Mouse (Mus musculus) midbrain, embryonic 11.5 days (tissue): ENCODE measurements around the gene Cdc42ep3. TPM values are rescaled to one million over a fixed set of nuclear protein-coding genes. Genes with fewer than 3 reads are reported as not detected.
A peak's percentile ranks its signal among the peaks of the same experiment; 100 is the strongest.

Experiments used
- ATAC-seq: fragments of 200-750 bp; cut with Nextera tagmentation; 2 replicates; pipeline ENCODE4 v1.8.0; 2017; ENCODE audit warnings: moderate TSS enrichment, moderate library complexity; ENCODE audit not compliant: low FRiP score
- DNase-seq: peaks from one replicate; pipeline ENCODE4 v3.0.0; 2015; ENCODE audit warnings: low spot score; ENCODE audit errors: missing footprints
- H3K27ac ChIP-seq: fragments of 300-500 bp; sonication (generic); 2 replicates; pipeline ENCODE4 v1.5.1; 2014; ENCODE audit warnings: low read depth, low read length
- H3K27me3 ChIP-seq: fragments of 300-500 bp; sonication (generic); 2 replicates; pipeline ENCODE4 v1.6.1; 2014; ENCODE audit warnings: mild to moderate bottlenecking, low read length, moderate library complexity, mixed read lengths; ENCODE audit not compliant: control insufficient read depth, insufficient read depth
- H3K36me3 ChIP-seq: fragments of 300-500 bp; sonication (generic); 2 replicates; pipeline ENCODE4 v1.6.1; 2014; ENCODE audit warnings: mild to moderate bottlenecking, low read length, moderate library complexity, mixed read lengths; ENCODE audit not compliant: control insufficient read depth, insufficient read depth
- H3K4me1 ChIP-seq: fragments of 300-500 bp; sonication (generic); 2 replicates; pipeline ENCODE4 v1.6.1; 2014; ENCODE audit warnings: low read length; ENCODE audit not compliant: control insufficient read depth, insufficient read depth
- H3K4me2 ChIP-seq: fragments of 300-500 bp; sonication (generic); 2 replicates; pipeline ENCODE4 v1.6.1; 2014; ENCODE audit warnings: mild to moderate bottlenecking, moderate library complexity
- H3K4me3 ChIP-seq: fragments of 300-500 bp; sonication (generic); 2 replicates; pipeline ENCODE4 v1.5.1; 2014; ENCODE audit warnings: low read depth, low read length
- H3K9ac ChIP-seq: fragments of 300-500 bp; sonication (generic); 2 replicates; pipeline ENCODE4 v1.6.1; 2014; ENCODE audit warnings: low read length
- H3K9me3 ChIP-seq: fragments of 300-500 bp; sonication (generic); 2 replicates; pipeline ENCODE4 v1.6.1; 2016; ENCODE audit warnings: low read length; ENCODE audit not compliant: control insufficient read depth
- WGBS: fragments of 180-500 bp; shearing (Covaris S2); extraction: QIAGEN DNeasy Blood & Tissue Kit; methylation state at CpG from one replicate; pipeline ENCODE4 v1.1.7; 2014; 5-methylcytosine and 5-hydroxymethylcytosine counted together
- polyA plus RNA-seq: library from polyadenylated mRNA; unstranded; fragments of >200 nt; fragmentation: Nextera tagmentation; extraction: Ambion mirVana; gene quantifications from 2 replicates; pipeline ENCODE4 v1.2.1, GENCODE M21; 2014

Gene Cdc42ep3
- polyA plus RNA-seq, 1 experiment from 2014 or later = 18.0 TPM

DNA sequence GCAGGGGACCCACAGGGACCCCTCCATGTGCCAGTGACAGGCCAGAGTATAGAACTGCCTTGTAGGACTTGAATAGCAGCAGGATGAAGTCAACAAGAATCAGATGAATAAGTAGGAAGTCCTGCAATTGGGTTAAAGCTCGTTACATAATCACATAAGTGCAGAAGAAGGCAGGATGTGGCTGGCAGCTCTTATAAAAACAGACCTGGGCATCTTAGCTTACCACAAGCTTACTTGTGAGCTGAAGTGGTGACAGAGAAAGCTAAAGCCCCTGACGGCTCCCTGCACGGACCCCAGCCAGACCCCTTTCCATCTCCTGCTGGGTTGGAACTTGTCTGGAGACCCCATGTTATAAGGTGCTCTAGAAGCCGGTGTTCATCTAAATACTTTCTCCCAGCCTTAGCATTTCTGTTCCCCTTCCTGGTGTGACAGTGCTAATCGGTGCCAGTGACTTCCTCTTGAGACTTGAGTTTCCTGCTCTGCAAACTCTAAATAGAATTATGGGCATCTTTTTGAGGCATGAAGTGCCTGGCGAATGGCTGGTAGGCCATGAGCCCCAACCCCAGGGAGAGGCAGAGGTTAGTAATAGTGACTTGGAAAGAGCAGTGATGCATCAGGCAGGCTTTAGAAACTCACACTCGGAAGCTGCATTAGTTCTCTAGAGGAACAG, 6.8 kb downstream of the Cdc42ep3 start:
- Histone ChIP-seq H3K4me3 (no peak overlapping the region), H3K27ac (no peak overlapping the region), H3K9me3 (no peaks in the 10 kb centered on the region), H3K9ac (no peak overlapping the region), H3K4me1 (no peaks in the 10 kb centered on the region), H3K27me3 (peaks cover 4% of the 10 kb centered on the region; the same call in 1 of the 2 replicates), H3K36me3 (no peaks in the 10 kb centered on the region), H3K4me2 (no peak overlapping the region)
- DNase-seq (no peak), ATAC-seq (no peak)
- 88% methylated on average over 7 of the region's 7 CpGs for WGBS

DNA sequence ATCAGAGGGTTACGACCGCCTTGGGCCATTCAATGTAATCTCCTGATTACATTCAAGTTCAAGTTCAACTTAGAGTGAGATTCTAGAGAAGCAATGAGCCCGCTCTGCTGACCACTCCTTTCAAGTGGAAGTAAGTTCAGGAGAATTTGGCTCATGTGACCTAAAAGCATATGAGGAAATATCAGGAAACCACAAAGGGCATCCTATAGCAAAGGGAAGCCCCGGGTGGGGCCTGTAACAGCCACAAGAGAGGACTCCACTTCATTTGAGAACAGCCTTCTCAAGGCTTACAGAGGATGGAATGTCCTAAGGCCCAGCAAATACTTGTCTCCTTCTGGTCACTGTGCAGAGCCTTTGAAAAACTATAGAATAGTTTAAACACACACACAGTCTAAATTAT, 7.6 kb downstream of the Cdc42ep3 start:
- Histone ChIP-seq H3K36me3 (no peaks in the 10 kb centered on the region), H3K4me1 (no peaks in the 10 kb centered on the region), H3K4me3 (no peak overlapping the region), H3K4me2 (no peak overlapping the region), H3K27ac (no peak overlapping the region), H3K9ac (no peak overlapping the region), H3K27me3 (no peaks in the 10 kb centered on the region), H3K9me3 (no peaks in the 10 kb centered on the region)
- no peak for DNase-seq
- WGBS = 83% methylated on average over 4 of the region's 4 CpGs
- ATAC-seq = no peak

DNA sequence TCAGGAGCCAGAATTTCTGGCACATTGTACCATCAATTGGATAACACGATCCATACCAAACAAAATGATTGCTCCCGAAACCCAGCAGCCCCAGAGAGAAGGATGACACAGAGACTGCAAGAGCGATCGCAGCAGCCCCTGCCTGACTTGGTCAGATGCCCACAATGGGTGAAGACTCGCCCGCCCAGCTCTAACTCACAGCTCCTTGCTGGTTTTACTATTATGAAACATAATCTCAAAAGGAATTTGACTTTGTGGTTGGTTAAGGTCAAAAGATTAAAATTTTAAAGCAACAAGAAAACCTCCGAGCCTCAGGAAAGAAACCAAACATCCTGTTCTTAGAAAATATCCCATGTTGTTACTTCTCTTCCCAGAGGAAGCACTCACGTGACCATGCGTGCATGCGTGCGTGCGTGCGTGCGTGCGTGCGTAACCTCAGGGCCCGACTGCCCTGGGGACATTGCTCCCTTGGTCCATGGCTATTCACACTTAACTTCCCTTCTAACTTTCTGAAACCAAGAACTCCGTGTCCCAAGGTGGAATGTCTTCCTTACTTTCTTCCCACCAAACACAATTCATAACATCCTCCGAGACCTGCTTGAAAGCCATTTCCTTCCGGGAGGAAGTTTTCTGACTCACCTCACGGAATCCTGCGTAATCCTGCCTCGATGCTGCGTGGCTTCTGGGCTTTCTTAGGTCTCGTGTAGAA, 9.7 kb downstream of the Cdc42ep3 start:
- WGBS = 92% methylated on average over 25 of the region's 25 CpGs
- Histone ChIP-seq H3K9ac (no peak overlapping the region), H3K4me3 (no peak overlapping the region), H3K36me3 (no peaks in the 10 kb centered on the region), H3K4me2 (no peak overlapping the region), H3K27me3 (no peaks in the 10 kb centered on the region), H3K27ac (no peak overlapping the region), H3K9me3 (no peaks in the 10 kb centered on the region), H3K4me1 (no peaks in the 10 kb centered on the region)
- DNase-seq (no peak), ATAC-seq (no peak)

DNA sequence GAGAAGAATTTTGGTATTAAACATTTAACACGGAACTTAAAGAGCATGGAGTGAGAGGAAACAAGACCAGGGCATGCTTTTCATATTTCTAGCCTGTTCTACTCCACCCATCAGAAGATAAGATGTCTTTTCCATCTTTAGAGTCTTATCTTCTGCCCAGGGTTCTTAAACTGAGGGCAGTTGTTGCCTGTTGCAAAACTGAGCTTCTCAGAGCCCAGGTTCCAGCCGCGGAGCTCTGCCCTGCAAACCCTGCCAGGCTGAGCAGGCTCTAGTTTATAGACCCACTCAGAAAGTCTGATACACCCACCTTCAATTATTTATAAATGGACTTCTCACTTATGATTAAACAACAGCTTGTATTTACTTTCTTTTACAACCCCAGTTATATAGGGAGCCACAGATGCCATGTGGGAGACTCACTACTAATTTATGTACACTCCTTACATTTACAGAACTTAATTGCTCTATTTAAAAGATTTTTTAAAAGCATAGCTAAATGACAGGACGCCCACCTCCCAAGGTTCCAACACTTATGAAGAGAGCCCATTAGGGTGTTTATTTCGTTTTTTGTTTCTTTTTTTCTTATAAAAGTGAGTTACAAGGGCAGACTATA, 11.5 kb downstream of the Cdc42ep3 start:
- 68% methylated on average over 5 of the region's 5 CpGs for WGBS
- ATAC-seq = no peak
- no peak overlapping the region for H3K27ac ChIP-seq
- no peaks in the 10 kb centered on the region for H3K4me1 ChIP-seq
- no peaks in the 10 kb centered on the region for H3K36me3 ChIP-seq
- H3K9ac ChIP-seq = no peak overlapping the region
- no peak overlapping the region for H3K4me3 ChIP-seq
- DNase-seq = no peak
- H3K9me3 ChIP-seq = no peaks in the 10 kb centered on the region
- H3K4me2 ChIP-seq = no peak overlapping the region
- H3K27me3 ChIP-seq = no peaks in the 10 kb centered on the region

DNA sequence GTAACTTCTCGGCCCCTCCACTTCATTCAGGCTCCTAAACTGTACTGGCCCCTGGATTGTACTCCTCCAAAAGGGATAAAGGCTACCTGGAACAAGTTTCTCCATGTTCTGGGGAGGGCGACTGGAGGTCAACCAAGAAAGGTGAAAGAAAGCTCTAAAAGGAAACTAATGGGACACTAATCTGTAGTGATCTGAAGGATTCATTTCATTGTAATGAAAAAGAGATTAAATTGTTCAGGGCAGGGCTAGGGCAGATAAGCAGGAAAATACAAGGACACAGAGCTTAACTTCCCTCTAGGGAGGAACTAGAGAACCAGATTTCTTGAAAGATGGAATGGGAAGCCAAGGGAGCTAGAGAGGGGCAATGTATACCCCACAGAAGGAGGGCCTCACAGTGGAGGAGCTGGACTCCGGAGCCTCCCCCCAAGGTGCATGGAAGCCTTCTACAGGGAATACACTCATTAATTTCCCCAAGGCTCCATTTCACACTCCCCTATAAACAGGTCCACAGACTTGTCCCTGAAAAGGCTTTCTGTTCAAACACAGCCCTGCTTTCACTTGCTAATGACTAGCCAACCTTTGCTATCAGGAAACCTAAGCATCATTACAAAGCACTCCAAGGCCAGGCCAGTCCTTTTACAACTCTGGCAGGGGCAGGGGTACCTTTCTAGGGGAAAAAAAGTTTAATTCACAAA, 12.1 kb downstream of the Cdc42ep3 start:
- Histone ChIP-seq H3K4me1 (no peaks in the 10 kb centered on the region), H3K4me2 (no peak overlapping the region), H3K4me3 (no peak overlapping the region), H3K27me3 (no peaks in the 10 kb centered on the region), H3K36me3 (no peaks in the 10 kb centered on the region), H3K27ac (no peak overlapping the region), H3K9ac (no peak overlapping the region), H3K9me3 (no peaks in the 10 kb centered on the region)
- WGBS = 57% methylated on average over 3 of the region's 3 CpGs
- ATAC-seq (0 out of 2 replicates have a peak, but pooled peaks have one; percentile 24), DNase-seq (no peak)

DNA sequence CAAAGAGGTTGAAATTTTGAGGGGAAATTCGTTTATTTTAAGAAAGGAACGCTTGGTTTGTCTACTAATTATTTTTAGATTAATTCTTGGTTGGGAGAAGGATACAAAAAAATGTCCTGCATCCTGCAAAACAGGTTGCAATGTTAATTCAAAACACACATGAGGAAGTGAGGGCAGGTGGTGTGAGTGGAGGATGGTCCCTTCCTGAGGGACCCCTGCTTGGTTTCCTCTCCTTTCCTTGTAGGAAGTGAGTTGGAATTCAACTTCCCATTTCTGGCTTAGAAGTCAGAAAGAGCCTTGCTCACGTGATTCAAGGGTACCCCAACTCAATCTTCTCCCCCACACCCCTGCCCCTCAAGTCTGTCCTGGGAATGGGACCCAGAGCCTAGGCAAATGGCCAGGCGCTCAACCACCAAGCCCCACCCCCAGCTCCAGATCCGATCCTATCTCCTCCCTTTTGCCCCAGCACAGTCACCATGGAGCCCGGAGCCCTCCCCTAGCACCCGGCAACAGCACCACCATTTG, 12.9 kb downstream of the Cdc42ep3 start:
- H3K36me3 ChIP-seq = no peaks in the 10 kb centered on the region
- DNase-seq (no peak), ATAC-seq (no peak)
- no peaks in the 10 kb centered on the region for H3K9me3 ChIP-seq
- H3K27me3 ChIP-seq = no peaks in the 10 kb centered on the region
- no peak overlapping the region for H3K4me3 ChIP-seq
- H3K4me1 ChIP-seq = no peaks in the 10 kb centered on the region
- WGBS = 73% methylated on average over 7 of the region's 7 CpGs
- no peak overlapping the region for H3K27ac ChIP-seq
- H3K9ac ChIP-seq = no peak overlapping the region
- H3K4me2 ChIP-seq = no peak overlapping the region

DNA sequence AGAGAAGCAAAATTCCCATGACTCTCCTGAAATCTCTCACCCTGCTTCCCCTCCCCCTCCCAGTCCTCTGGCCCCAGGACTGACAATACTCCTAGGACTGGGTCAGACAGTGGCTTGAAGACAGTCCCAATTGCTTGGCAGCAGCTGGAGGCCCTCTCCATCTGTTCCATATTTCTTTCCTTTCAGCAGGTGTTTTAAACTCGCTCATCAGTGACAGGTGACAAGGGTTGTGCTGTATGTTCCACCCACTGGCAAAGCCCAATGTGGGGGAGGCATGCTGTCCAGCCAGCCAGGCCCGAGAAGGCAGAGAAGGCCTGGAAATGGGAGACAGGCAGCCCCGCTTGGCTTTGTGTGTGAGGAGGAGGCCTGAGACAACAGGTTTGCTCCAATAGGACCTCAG, 17.4 kb downstream of the Cdc42ep3 start:
- Histone ChIP-seq H3K27ac (no peak overlapping the region), H3K4me3 (no peak overlapping the region), H3K27me3 (no peaks in the 10 kb centered on the region), H3K4me2 (no peak overlapping the region), H3K36me3 (no peaks in the 10 kb centered on the region), H3K4me1 (no peaks in the 10 kb centered on the region), H3K9me3 (no peaks in the 10 kb centered on the region), H3K9ac (no peak overlapping the region)
- ATAC-seq (no peak), DNase-seq (peak; percentile 19)
- WGBS = 84% methylated on average over 3 of the region's 3 CpGs

DNA sequence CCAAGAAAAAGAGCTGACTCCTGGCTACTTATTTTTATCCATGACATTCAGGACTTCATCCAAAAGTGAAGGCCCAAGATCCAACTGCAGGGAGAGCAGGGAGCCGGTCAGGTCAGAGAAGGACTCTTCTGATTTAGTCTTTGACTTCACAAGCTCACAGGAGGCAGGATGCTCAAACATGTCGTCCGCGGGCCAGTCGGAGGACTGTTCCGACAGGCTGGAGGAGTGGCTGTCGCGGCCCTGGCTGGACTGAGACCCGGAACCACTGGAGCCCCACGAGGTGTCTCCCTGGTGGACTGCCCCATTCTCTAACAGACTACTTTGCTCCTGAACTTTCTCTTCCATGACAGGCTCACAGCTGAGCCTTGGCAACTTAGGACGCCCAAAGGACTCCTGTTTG, 20.2 kb downstream of the Cdc42ep3 start:
- DNase-seq = peak; percentile 31
- H3K9me3 ChIP-seq = no peaks in the 10 kb centered on the region
- no peaks in the 10 kb centered on the region for H3K27me3 ChIP-seq
- no peaks in the 10 kb centered on the region for H3K36me3 ChIP-seq
- no peak overlapping the region for H3K9ac ChIP-seq
- no peak for ATAC-seq
- H3K4me1 ChIP-seq = no peaks in the 10 kb centered on the region
- no peak overlapping the region for H3K4me2 ChIP-seq
- WGBS = 92% methylated on average over 11 of the region's 11 CpGs
- no peak overlapping the region for H3K4me3 ChIP-seq
- H3K27ac ChIP-seq = no peak overlapping the region
